Mouse (Mus musculus) bone marrow, adult 2 months (tissue): ENCODE measurements around the gene Lsm5.

ENCODE experiments used
- CTCF ChIP-seq: fragments of 200-500 bp; IDR thresholded peaks from 2 replicates; pipeline ENCODE4 v1.5.1; 2011; ENCODE audit warnings: low read length, control low read depth; ENCODE audit not compliant: control insufficient read depth, insufficient read depth
- POLR2A ChIP-seq: fragments of 200-500 bp; IDR thresholded peaks from 2 replicates; pipeline ENCODE4 v1.6.1; 2011; ENCODE audit warnings: low read depth, mild to moderate bottlenecking, control low read depth, low read length, borderline replicate concordance; ENCODE audit not compliant: control insufficient read depth

DNA sequence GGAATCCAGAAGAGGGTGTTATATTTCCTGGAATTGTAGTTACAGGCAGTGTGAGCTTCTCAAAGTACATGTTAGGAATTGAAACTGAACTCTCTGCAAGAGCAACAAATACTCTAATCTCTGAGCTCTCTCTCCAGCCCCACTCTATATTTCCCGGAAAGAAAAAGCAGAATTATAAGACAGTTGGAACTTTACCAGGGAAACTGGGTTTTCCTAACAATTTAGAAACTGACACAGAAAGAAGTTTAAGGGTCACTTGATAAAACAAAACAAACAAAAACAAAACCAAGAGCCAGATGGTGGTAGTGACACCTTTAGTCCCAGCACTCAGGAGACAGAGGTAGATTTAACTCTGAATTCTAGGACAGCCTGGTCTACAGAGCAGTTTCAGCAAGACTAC is 14.6 kb upstream of the Lsm5 start:
- no peak for TF ChIP-seq POLR2A
- TF ChIP-seq CTCF, result no peak
